In the genomic region with DNA sequence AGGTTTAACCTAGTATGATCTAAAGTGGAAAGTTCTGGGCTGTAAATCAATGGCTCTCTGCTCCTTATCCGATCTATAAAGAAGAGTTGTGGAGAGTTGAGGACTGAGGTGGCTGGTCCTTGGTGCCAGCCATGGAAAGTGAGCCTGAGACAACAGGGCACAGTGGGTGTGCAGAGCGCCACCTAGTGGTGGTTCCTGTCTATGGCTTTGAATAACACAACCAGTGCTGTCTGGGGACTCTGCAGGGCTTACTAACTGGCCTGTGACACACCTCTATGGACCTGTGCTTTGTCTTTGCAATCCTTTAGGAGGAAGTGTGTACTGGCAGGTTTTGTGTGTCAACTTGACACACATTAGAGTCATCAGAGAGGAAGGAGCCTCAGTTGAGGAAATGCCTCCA, we compare ENCODE assay signal across 9 mouse cellular contexts. TPM values are rescaled to one million over a fixed set of nuclear protein-coding genes. Genes with fewer than 3 reads are reported as not detected.
DNase-seq lines count a peak whose midpoint lies in the region; ATAC-seq and TF ChIP-seq lines count a peak whose summit lies in the region.
"Had no signal": no experiment of that assay in that cellular context is flagged by ENCODE, and none has a peak within 500 bp of the region (broad histone marks: within the 10 kb centered on the region; RNA-seq: fewer than 3 reads in every experiment).

No protein-coding gene starts in this region.

- H3K27ac ChIP-seq in midbrain, embryonic 11.5 days (ENCODE audit: low read depth, low read length): no peak overlapping the region
- no peak overlapping the region for H3K27ac ChIP-seq in midbrain, embryonic 13.5 days
- H3K27ac ChIP-seq in gastrocnemius, adult 2 months: no peak overlapping the region
- H3K27ac ChIP-seq in limb, embryonic 11.5 days (replicated peaks; ENCODE audit: low read depth, low read length): no peak overlapping the region
- H3K27ac ChIP-seq in olfactory bulb, adult 2 months (ENCODE audit: insufficient read depth, low read depth, low read length): no peak overlapping the region
- no peak overlapping the region for H3K27ac ChIP-seq in thymus, adult 2 months (ENCODE audit: control insufficient read depth, insufficient read depth, low read length)
- H3K27ac ChIP-seq: embryonic facial prominence, embryonic 13.5 days had no signal

- H3K4me1 ChIP-seq in midbrain, embryonic 11.5 days (ENCODE audit: control insufficient read depth, insufficient read depth, low read length): no peaks in the 10 kb centered on the region
- H3K4me1 ChIP-seq in midbrain, embryonic 13.5 days (replicated peaks): no peaks in the 10 kb centered on the region
- H3K4me1 ChIP-seq in limb, embryonic 11.5 days (ENCODE audit: control insufficient read depth, insufficient read depth, low read length): peaks cover 3% of the 10 kb centered on the region; the same call in 1 of the 2 replicates
- H3K4me1 ChIP-seq in olfactory bulb, adult 2 months (ENCODE audit: control insufficient read depth, insufficient read depth, low read length): peaks cover 14% of the 10 kb centered on the region
- H3K4me1 ChIP-seq in thymus, adult 2 months (replicated peaks; ENCODE audit: control insufficient read depth, insufficient read depth, low read length): no peaks in the 10 kb centered on the region

- no peak overlapping the region for H3K4me3 ChIP-seq in midbrain, embryonic 11.5 days (ENCODE audit: low read depth, low read length)
- no peak overlapping the region for H3K4me3 ChIP-seq in midbrain, embryonic 13.5 days (replicated peaks)
- H3K4me3 ChIP-seq in gastrocnemius, adult 2 months: no peak overlapping the region
- H3K4me3 ChIP-seq in limb, embryonic 11.5 days (ENCODE audit: low read depth, low read length): no peak overlapping the region
- H3K4me3 ChIP-seq in olfactory bulb, adult 2 months (ENCODE audit: insufficient read depth, low read depth, low read length): no peak overlapping the region
- no peak overlapping the region for H3K4me3 ChIP-seq in thymus, adult 2 months (ENCODE audit: control insufficient read depth, insufficient read depth, low read length)
- H3K4me3 ChIP-seq: embryonic facial prominence, embryonic 13.5 days had no signal

- no peak for TF ChIP-seq POLR2A in olfactory bulb, adult 2 months (IDR thresholded peaks at IDR 0.05; ENCODE audit: insufficient read depth, low read depth, low read length)
- TF ChIP-seq POLR2A in thymus, adult 2 months (IDR thresholded peaks at IDR 0.05; ENCODE audit: control insufficient read depth, extremely low read depth, insufficient read depth, low read length, poor library complexity): no peak

- intact Hi-C loops in gastrocnemius, adult 2 months (cut with DNase I): loop anchor here (1.0 kb wide), 1 partner anchor 127 kb away; no protein-coding TSS in a partner anchor

- H3K9ac ChIP-seq in midbrain, embryonic 11.5 days (ENCODE audit: low read length): no peak overlapping the region
- no peak overlapping the region for H3K9ac ChIP-seq in midbrain, embryonic 13.5 days (replicated peaks)
- no peak overlapping the region for H3K9ac ChIP-seq in limb, embryonic 11.5 days (ENCODE audit: low read length)
- H3K9ac ChIP-seq: embryonic facial prominence, embryonic 13.5 days had no signal

- H3K36me3 ChIP-seq in midbrain, embryonic 11.5 days (ENCODE audit: control insufficient read depth, insufficient read depth, low read length): no peaks in the 10 kb centered on the region
- H3K36me3 ChIP-seq in midbrain, embryonic 13.5 days: no peaks in the 10 kb centered on the region
- H3K36me3 ChIP-seq in limb, embryonic 11.5 days (ENCODE audit: control insufficient read depth, insufficient read depth, low read length): no peaks in the 10 kb centered on the region
- H3K36me3 ChIP-seq in thymus, adult 2 months (ENCODE audit: control insufficient read depth, insufficient read depth, low read length): no peaks in the 10 kb centered on the region
- H3K36me3 ChIP-seq: embryonic facial prominence, embryonic 13.5 days had no signal

- H3K27me3 ChIP-seq in midbrain, embryonic 11.5 days (ENCODE audit: control insufficient read depth, insufficient read depth, low read length): no peaks in the 10 kb centered on the region
- no peaks in the 10 kb centered on the region for H3K27me3 ChIP-seq in midbrain, embryonic 13.5 days
- H3K27me3 ChIP-seq in limb, embryonic 11.5 days (ENCODE audit: control insufficient read depth, insufficient read depth, low read length): no peaks in the 10 kb centered on the region
- no peaks in the 10 kb centered on the region for H3K27me3 ChIP-seq in thymus, adult 2 months (ENCODE audit: control insufficient read depth, insufficient read depth, low read length)

- peak; percentile 92 for TF ChIP-seq CTCF in gastrocnemius, adult 2 months (IDR thresholded peaks at IDR 0.05)
- TF ChIP-seq CTCF in olfactory bulb, adult 2 months (IDR thresholded peaks at IDR 0.05; ENCODE audit: insufficient read depth, low read depth, low read length): peak; percentile 50; the same call in 1 of the 2 replicates
- TF ChIP-seq CTCF in thymus, adult 2 months (IDR thresholded peaks at IDR 0.05; ENCODE audit: borderline replicate concordance, control insufficient read depth, extremely low read depth, insufficient read depth, low read length, poor library complexity): peak; percentile 83; the same call in 1 of the 2 replicates

- peak; percentile 97 for DNase-seq in midbrain, embryonic 11.5 days (ENCODE audit: low spot score, missing footprints)
- DNase-seq in cerebellum, adult 8-10 months: peak; percentile 55
- DNase-seq in gastrocnemius, adult 2 months: peak; percentile 77
- DNase-seq in kidney, adult 8-10 months: peak; percentile 60 to 84
- peak; percentile 86 for DNase-seq in limb, embryonic 11.5 days (ENCODE audit: low spot score)
- DNase-seq in thymus, adult 2 months: peak; percentile 55

- WGBS in midbrain, embryonic 11.5 days: 23% methylated on average over 2 of the region's 2 CpGs
- 26% methylated on average over 2 of the region's 2 CpGs for WGBS in midbrain, embryonic 13.5 days
- 20% methylated on average over 2 of the region's 2 CpGs for WGBS in limb, embryonic 11.5 days
- 26% methylated on average over 2 of the region's 2 CpGs for WGBS in olfactory bulb, adult 2 months
- WGBS in thymus, adult 2 months: 23% methylated on average over 2 of the region's 2 CpGs

- no peak for ATAC-seq in midbrain, embryonic 11.5 days (ENCODE audit: low FRiP score)
- ATAC-seq in midbrain, embryonic 13.5 days: no peak
- ATAC-seq in limb, embryonic 11.5 days (ENCODE audit: insufficient number of reproducible peaks, low FRiP score, low TSS enrichment, low read depth): 0 out of 2 replicates have a peak, but pooled peaks have one; percentile 70

- no peak overlapping the region for H3K4me2 ChIP-seq in midbrain, embryonic 11.5 days
- H3K4me2 ChIP-seq in midbrain, embryonic 13.5 days (replicated peaks): no peak overlapping the region
- H3K4me2 ChIP-seq in limb, embryonic 11.5 days (ENCODE audit: low read depth, severe bottlenecking): no peak overlapping the region
- H3K4me2 ChIP-seq: embryonic facial prominence, embryonic 13.5 days had no signal

- H3K9me3 ChIP-seq in midbrain, embryonic 11.5 days (ENCODE audit: control insufficient read depth, low read length): no peaks in the 10 kb centered on the region
- no peaks in the 10 kb centered on the region for H3K9me3 ChIP-seq in midbrain, embryonic 13.5 days
- H3K9me3 ChIP-seq in limb, embryonic 11.5 days (ENCODE audit: control insufficient read depth, low read length): no peaks in the 10 kb centered on the region

RNA-seq across cellular contexts. Expression of a gene that starts 19.2 kb away (rescaled TPM):
- polyA plus RNA-seq in midbrain, embryonic 11.5 days (2014; fragmentation: Nextera tagmentation; extraction: Ambion mirVana): 13.5 and 14.5 TPM in 2 replicates
- 9.8 and 10.8 TPM in 2 replicates for polyA plus RNA-seq in midbrain, embryonic 13.5 days (2015; fragmentation: Nextera tagmentation; extraction: Ambion mirVana)
- total RNA-seq in gastrocnemius, adult 2 months (2021): 10 to 100 TPM in 1 of 2 experiments, 1 to 10 TPM in 1; 9.4 to 11.3 TPM
- polyA plus RNA-seq in limb, embryonic 11.5 days (2014; fragmentation: Nextera tagmentation; extraction: Ambion mirVana): 25.1 and 26.0 TPM in 2 replicates
- polyA plus RNA-seq in olfactory bulb, adult 2 months (2012; ENCODE audit: insufficient read depth, insufficient read length, low replicate concordance, missing spikeins): not detected in 2 replicates
- polyA plus RNA-seq in thymus, adult 2 months (2012; rRNA removed): 12.7 and 13.0 TPM in 2 replicates

RNA-seq across cellular contexts. Expression of a gene that starts 27.2 kb away (rescaled TPM):
- polyA plus RNA-seq in midbrain, embryonic 11.5 days (2014; fragmentation: Nextera tagmentation; extraction: Ambion mirVana): 0.14 and 0.28 TPM in 2 replicates
- polyA plus RNA-seq in midbrain, embryonic 13.5 days (2015; fragmentation: Nextera tagmentation; extraction: Ambion mirVana): 0.16 and 0.24 TPM in 2 replicates
- not detected for total RNA-seq in gastrocnemius, adult 2 months (2021)
- not detected in 2 replicates for polyA plus RNA-seq in limb, embryonic 11.5 days (2014; fragmentation: Nextera tagmentation; extraction: Ambion mirVana)
- polyA plus RNA-seq in olfactory bulb, adult 2 months (2012; ENCODE audit: insufficient read depth, insufficient read length, low replicate concordance, missing spikeins): not detected in 2 replicates
- 0.27 and 0.45 TPM in 2 replicates for polyA plus RNA-seq in thymus, adult 2 months (2012; rRNA removed)
- polyA plus RNA-seq: embryonic facial prominence, embryonic 13.5 days had no signal

Comparison
In these comparisons a context has a peak if more than half of its experiments do, and no peak if none do; other contexts are left out.
1. RNA of a gene that starts 19.2 kb away (polyA plus RNA-seq): 25.1 to 26.0 TPM in limb, embryonic 11.5 days, 13.5 to 14.5 TPM in midbrain, embryonic 11.5 days, 12.7 to 13.0 TPM in thymus, adult 2 months and 9.8 to 10.8 TPM in midbrain, embryonic 13.5 days; not detected in olfactory bulb, adult 2 months; every median in the first group is over 10 times any median in the second.
2. Peak in every context shown above with its lines, with median percentiles within 50 percentile points of each other: DNase-seq and CTCF ChIP-seq.